Mouse (Mus musculus) cerebellum, adult 2 months (tissue): ENCODE measurements around the gene 2310011J03Rik.

ENCODE experiments used
- CTCF ChIP-seq: fragments of 200-500 bp; IDR thresholded peaks from 2 replicates; pipeline ENCODE4 v1.5.1; 2011; ENCODE audit warnings: low read depth, mild to moderate bottlenecking, control low read depth, low read length, moderate library complexity, borderline replicate concordance; ENCODE audit not compliant: insufficient read depth
- POLR2A ChIP-seq: fragments of 200-500 bp; IDR thresholded peaks from 2 replicates; pipeline ENCODE4 v1.6.1; 2011; ENCODE audit warnings: low read length, control low read depth, borderline replicate concordance; ENCODE audit not compliant: insufficient read depth

- no peak for TF ChIP-seq CTCF
- TF ChIP-seq POLR2A: no peak
Measured at GRCm38 (mm10) chr10:80352727-80353126, 32.4 kb upstream of the 2310011J03Rik start.
